Mouse (Mus musculus): ENCODE data around the gene Setd2.

DNA sequence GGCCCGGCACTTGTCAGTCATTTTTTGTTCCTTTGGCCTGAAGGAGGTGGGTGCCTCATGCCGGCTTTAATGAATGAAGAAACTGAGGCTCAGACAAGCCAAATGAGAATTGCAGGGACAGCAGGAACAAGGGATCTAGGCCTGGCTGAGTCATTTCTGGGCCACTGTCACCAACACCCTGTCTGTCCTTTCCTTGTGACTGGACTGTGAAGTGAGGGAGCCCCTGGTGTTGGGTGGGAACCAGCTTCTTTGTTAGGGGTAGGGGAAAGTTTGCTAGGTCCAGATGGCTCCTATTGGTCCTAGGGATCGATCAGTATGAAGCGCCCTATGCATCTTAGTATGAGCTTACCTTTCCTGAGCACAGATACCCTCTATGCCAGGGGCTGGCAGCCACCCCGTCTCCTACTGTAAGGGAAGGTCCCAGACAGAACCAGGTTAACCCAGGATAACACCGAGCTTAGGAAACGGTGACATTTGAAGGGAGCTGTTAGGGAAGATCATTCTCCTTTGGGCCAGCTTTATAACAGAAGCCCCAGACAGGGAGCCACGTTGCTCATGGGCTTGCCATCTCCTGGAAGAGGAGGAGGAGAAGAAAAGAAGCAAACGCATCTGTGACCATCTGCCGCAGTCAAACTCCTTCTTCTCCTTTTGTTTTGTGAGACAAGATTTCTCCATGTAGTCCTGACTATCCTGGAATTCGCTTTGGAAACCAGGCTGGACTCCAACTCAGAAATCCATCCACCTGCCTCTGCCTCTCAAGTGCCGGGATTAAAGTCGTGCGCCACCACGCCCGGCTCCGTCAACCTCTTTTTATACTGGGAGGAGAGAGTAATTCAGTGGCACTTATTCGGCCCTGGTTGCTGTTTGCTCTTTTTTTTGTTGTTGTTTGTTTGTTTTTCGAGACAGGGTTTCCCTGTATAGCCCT lies 122.6 kb downstream of the Setd2 start:
- TF ChIP-seq CTCF (IDR thresholded peaks at IDR 0.05; ENCODE audit: borderline replicate concordance, insufficient read depth, low read depth, low read length) (no peak), POLR2A (IDR thresholded peaks at IDR 0.05; ENCODE audit: borderline replicate concordance, insufficient read depth, low read length) (no peak)
